Mouse (Mus musculus): ENCODE data around the gene Mrps9. TPM values are rescaled to one million over a fixed set of nuclear protein-coding genes. Genes with fewer than 3 reads are reported as not detected.

Mrps9 gene
- polyA plus RNA-seq, 1 experiment from 2014 or later: 57.8 TPM

- H3K4me1 ChIP-seq (replicated peaks; ENCODE audit: control insufficient read depth, insufficient read depth, low read length): no peaks in the 10 kb centered on the region
- WGBS: 74% methylated on average over 22 of the region's 22 CpGs
- no peak overlapping the region for H3K9ac ChIP-seq (ENCODE audit: low read depth, low read length)
- H3K9me3 ChIP-seq (ENCODE audit: control insufficient read depth, low read length): no peaks in the 10 kb centered on the region
- H3K27ac ChIP-seq (ENCODE audit: low read depth, low read length): no peak overlapping the region
- H3K36me3 ChIP-seq (ENCODE audit: control insufficient read depth, insufficient read depth, low read length): 0 out of 2 replicates have a peak, but pooled peaks cover 2% of the 10 kb centered on the region
- no peak overlapping the region for H3K4me3 ChIP-seq (ENCODE audit: low read depth, low read length)
- ATAC-seq (replicated peaks; ENCODE audit: low FRiP score) (no peak), DNase-seq (ENCODE audit: low spot score) (no peak)
- H3K27me3 ChIP-seq (replicated peaks; ENCODE audit: control insufficient read depth, insufficient read depth, low read length): no peaks in the 10 kb centered on the region
- no peak overlapping the region for H3K4me2 ChIP-seq
Measured at GRCm38 (mm10) chr1:42888541-42889349, 37.7 kb downstream of the Mrps9 start.

GRCm38 (mm10) chr1:42889421-42889887 is 38.4 kb downstream of the Mrps9 start:
- Histone ChIP-seq H3K36me3 (ENCODE audit: control insufficient read depth, insufficient read depth, low read length) (0 out of 2 replicates have a peak, but pooled peaks cover 2% of the 10 kb centered on the region), H3K9ac (ENCODE audit: low read depth, low read length) (no peak overlapping the region), H3K27me3 (replicated peaks; ENCODE audit: control insufficient read depth, insufficient read depth, low read length) (no peaks in the 10 kb centered on the region), H3K27ac (ENCODE audit: low read depth, low read length) (no peak overlapping the region), H3K4me1 (replicated peaks; ENCODE audit: control insufficient read depth, insufficient read depth, low read length) (no peaks in the 10 kb centered on the region), H3K4me2 (no peak overlapping the region), H3K9me3 (ENCODE audit: control insufficient read depth, low read length) (no peaks in the 10 kb centered on the region), H3K4me3 (ENCODE audit: low read depth, low read length) (no peak overlapping the region)
- 71% methylated on average over 7 of the region's 7 CpGs for WGBS
- no peak for ATAC-seq (replicated peaks; ENCODE audit: low FRiP score)
- no peak for DNase-seq (ENCODE audit: low spot score)

GRCm38 (mm10) chr1:42894695-42895094 is 43.7 kb downstream of the Mrps9 start:
- no peak overlapping the region for H3K4me2 ChIP-seq
- no peaks in the 10 kb centered on the region for H3K27me3 ChIP-seq (replicated peaks; ENCODE audit: control insufficient read depth, insufficient read depth, low read length)
- no peak for ATAC-seq (replicated peaks; ENCODE audit: low FRiP score)
- H3K4me1 ChIP-seq (replicated peaks; ENCODE audit: control insufficient read depth, insufficient read depth, low read length): no peaks in the 10 kb centered on the region
- no peak for DNase-seq (ENCODE audit: low spot score)
- no peaks in the 10 kb centered on the region for H3K9me3 ChIP-seq (ENCODE audit: control insufficient read depth, low read length)
- H3K9ac ChIP-seq (ENCODE audit: low read depth, low read length): no peak overlapping the region
- no peak overlapping the region for H3K4me3 ChIP-seq (ENCODE audit: low read depth, low read length)
- H3K36me3 ChIP-seq (ENCODE audit: control insufficient read depth, insufficient read depth, low read length): peaks cover 8% of the 10 kb centered on the region; the same call in 1 of the 2 replicates
- no peak overlapping the region for H3K27ac ChIP-seq (ENCODE audit: low read depth, low read length)

- H3K9ac ChIP-seq (ENCODE audit: low read depth, low read length): no peak overlapping the region
- H3K36me3 ChIP-seq (ENCODE audit: control insufficient read depth, insufficient read depth, low read length): peaks cover 4% of the 10 kb centered on the region; the same call in 1 of the 2 replicates
- H3K4me3 ChIP-seq (ENCODE audit: low read depth, low read length): no peak overlapping the region
- DNase-seq (ENCODE audit: low spot score): no peak
- ATAC-seq (replicated peaks; ENCODE audit: low FRiP score): no peak
- no peaks in the 10 kb centered on the region for H3K27me3 ChIP-seq (replicated peaks; ENCODE audit: control insufficient read depth, insufficient read depth, low read length)
- H3K27ac ChIP-seq (ENCODE audit: low read depth, low read length): no peak overlapping the region
- H3K4me2 ChIP-seq: no peak overlapping the region
- no peaks in the 10 kb centered on the region for H3K9me3 ChIP-seq (ENCODE audit: control insufficient read depth, low read length)
- no peaks in the 10 kb centered on the region for H3K4me1 ChIP-seq (replicated peaks; ENCODE audit: control insufficient read depth, insufficient read depth, low read length)
- 90% methylated on average over 11 of the region's 11 CpGs for WGBS
Measured at GRCm38 (mm10) chr1:42905148-42905547, 54.1 kb downstream of the Mrps9 start.

GRCm38 (mm10) chr1:42906696-42907095 is 55.7 kb downstream of the Mrps9 start:
- Histone ChIP-seq H3K27ac (ENCODE audit: low read depth, low read length) (no peak overlapping the region), H3K4me3 (ENCODE audit: low read depth, low read length) (no peak overlapping the region), H3K9me3 (ENCODE audit: control insufficient read depth, low read length) (no peaks in the 10 kb centered on the region), H3K4me2 (no peak overlapping the region), H3K27me3 (replicated peaks; ENCODE audit: control insufficient read depth, insufficient read depth, low read length) (no peaks in the 10 kb centered on the region), H3K9ac (ENCODE audit: low read depth, low read length) (no peak overlapping the region), H3K36me3 (ENCODE audit: control insufficient read depth, insufficient read depth, low read length) (peaks cover 4% of the 10 kb centered on the region; the same call in 1 of the 2 replicates), H3K4me1 (replicated peaks; ENCODE audit: control insufficient read depth, insufficient read depth, low read length) (no peaks in the 10 kb centered on the region)
- 86% methylated on average over 7 of the region's 7 CpGs for WGBS
- ATAC-seq (replicated peaks; ENCODE audit: low FRiP score): no peak
- no peak for DNase-seq (ENCODE audit: low spot score)

GRCm38 (mm10) chr1:42907153-42907552 is 56.1 kb downstream of the Mrps9 start:
- no peak overlapping the region for H3K27ac ChIP-seq (ENCODE audit: low read depth, low read length)

GRCm38 (mm10) chr1:42915062-42915461 is 64.0 kb downstream of the Mrps9 start:
- H3K27me3 ChIP-seq (replicated peaks; ENCODE audit: control insufficient read depth, insufficient read depth, low read length): no peaks in the 10 kb centered on the region
- H3K27ac ChIP-seq (ENCODE audit: low read depth, low read length): no peak overlapping the region
- H3K9me3 ChIP-seq (ENCODE audit: control insufficient read depth, low read length): no peaks in the 10 kb centered on the region
- H3K4me3 ChIP-seq (ENCODE audit: low read depth, low read length): no peak overlapping the region
- no peaks in the 10 kb centered on the region for H3K4me1 ChIP-seq (replicated peaks; ENCODE audit: control insufficient read depth, insufficient read depth, low read length)
- 20% methylated on average over 4 of the region's 4 CpGs for WGBS
- H3K4me2 ChIP-seq: no peak overlapping the region
- DNase-seq (ENCODE audit: low spot score) (no peak), ATAC-seq (replicated peaks; ENCODE audit: low FRiP score) (no peak)
- H3K36me3 ChIP-seq (ENCODE audit: control insufficient read depth, insufficient read depth, low read length): no peaks in the 10 kb centered on the region
- no peak overlapping the region for H3K9ac ChIP-seq (ENCODE audit: low read depth, low read length)

More at GRCm38 (mm10) chr1:42907153-42907552, 56.1 kb downstream of the Mrps9 start:
- peaks cover 4% of the 10 kb centered on the region; the same call in 1 of the 2 replicates for H3K36me3 ChIP-seq (ENCODE audit: control insufficient read depth, insufficient read depth, low read length)
- H3K9me3 ChIP-seq (ENCODE audit: control insufficient read depth, low read length): no peaks in the 10 kb centered on the region
- no peak overlapping the region for H3K9ac ChIP-seq (ENCODE audit: low read depth, low read length)
- no peaks in the 10 kb centered on the region for H3K27me3 ChIP-seq (replicated peaks; ENCODE audit: control insufficient read depth, insufficient read depth, low read length)
- DNase-seq (ENCODE audit: low spot score): no peak
- 71% methylated on average over 4 of the region's 4 CpGs for WGBS
- H3K4me3 ChIP-seq (ENCODE audit: low read depth, low read length): no peak overlapping the region
- no peaks in the 10 kb centered on the region for H3K4me1 ChIP-seq (replicated peaks; ENCODE audit: control insufficient read depth, insufficient read depth, low read length)
- ATAC-seq (replicated peaks; ENCODE audit: low FRiP score): no peak
- no peak overlapping the region for H3K4me2 ChIP-seq

- H3K4me2 ChIP-seq: no peak overlapping the region
- WGBS: 66% methylated on average over 7 of the region's 7 CpGs
- no peaks in the 10 kb centered on the region for H3K4me1 ChIP-seq (replicated peaks; ENCODE audit: control insufficient read depth, insufficient read depth, low read length)
- no peak overlapping the region for H3K4me3 ChIP-seq (ENCODE audit: low read depth, low read length)
- no peaks in the 10 kb centered on the region for H3K9me3 ChIP-seq (ENCODE audit: control insufficient read depth, low read length)
- no peak overlapping the region for H3K9ac ChIP-seq (ENCODE audit: low read depth, low read length)
- no peaks in the 10 kb centered on the region for H3K36me3 ChIP-seq (ENCODE audit: control insufficient read depth, insufficient read depth, low read length)
- H3K27ac ChIP-seq (ENCODE audit: low read depth, low read length): no peak overlapping the region
- DNase-seq (ENCODE audit: low spot score) (no peak), ATAC-seq (replicated peaks; ENCODE audit: low FRiP score) (no peak)
- no peaks in the 10 kb centered on the region for H3K27me3 ChIP-seq (replicated peaks; ENCODE audit: control insufficient read depth, insufficient read depth, low read length)
Measured at GRCm38 (mm10) chr1:42916719-42917118, 65.7 kb downstream of the Mrps9 start.

GRCm38 (mm10) chr1:42917908-42918307 is 66.9 kb downstream of the Mrps9 start:
- H3K27me3 ChIP-seq (replicated peaks; ENCODE audit: control insufficient read depth, insufficient read depth, low read length): no peaks in the 10 kb centered on the region
- H3K4me3 ChIP-seq (ENCODE audit: low read depth, low read length): no peak overlapping the region
- no peak overlapping the region for H3K27ac ChIP-seq (ENCODE audit: low read depth, low read length)
- no peaks in the 10 kb centered on the region for H3K36me3 ChIP-seq (ENCODE audit: control insufficient read depth, insufficient read depth, low read length)
- 22% methylated on average over 4 of the region's 4 CpGs for WGBS
- H3K9me3 ChIP-seq (ENCODE audit: control insufficient read depth, low read length): no peaks in the 10 kb centered on the region
- DNase-seq (ENCODE audit: low spot score): no peak
- no peak overlapping the region for H3K9ac ChIP-seq (ENCODE audit: low read depth, low read length)
- no peak for ATAC-seq (replicated peaks; ENCODE audit: low FRiP score)
- H3K4me2 ChIP-seq: no peak overlapping the region
- no peaks in the 10 kb centered on the region for H3K4me1 ChIP-seq (replicated peaks; ENCODE audit: control insufficient read depth, insufficient read depth, low read length)
